Mouse (Mus musculus) heart, adult 2 months (tissue): ENCODE data around the gene Fyb.

Experiments used
- CTCF ChIP-seq: fragments of 200-600 bp; IDR thresholded peaks from 2 replicates; pipeline ENCODE4 v1.8.1; 2022; ENCODE audit warnings: antibody characterized with exemption, mild to moderate bottlenecking, moderate library complexity
- POLR2A ChIP-seq: fragments of 200-500 bp; IDR thresholded peaks from 2 replicates; pipeline ENCODE4 v1.6.1; 2011; ENCODE audit warnings: mild to moderate bottlenecking, low read depth, low read length, control low read depth; ENCODE audit not compliant: insufficient read depth

- TF ChIP-seq CTCF (no peak), POLR2A (no peak)
Observed at GRCm38 (mm10) chr15:6598626-6599025, 76.0 kb downstream of the Fyb start.
